Mouse (Mus musculus): ENCODE data around the gene Ndufa5.

Gene Ndufa5

GRCm38 (mm10) chr6:24527155-24528063, at the start of gene Ndufa5:
Gene Ndufa5 (minus strand): TSS chr6:24528013.
- peak; percentile 99 for DNase-seq

GRCm38 (mm10) chr6:24573319-24573718, 45.5 kb upstream of the Ndufa5 start:
- no peak for DNase-seq

- DNase-seq = no peak
Measured at GRCm38 (mm10) chr6:24572431-24572830, 44.6 kb upstream of the Ndufa5 start.

GRCm38 (mm10) chr6:24571126-24571525, 43.3 kb upstream of the Ndufa5 start:
- no peak for DNase-seq

- no peak for DNase-seq
Measured at GRCm38 (mm10) chr6:24570278-24570677, 42.5 kb upstream of the Ndufa5 start.

GRCm38 (mm10) chr6:24569711-24570110, 41.9 kb upstream of the Ndufa5 start:
- DNase-seq = no peak

- DNase-seq = no peak
Measured at GRCm38 (mm10) chr6:24568963-24569362, 41.1 kb upstream of the Ndufa5 start.

- DNase-seq = peak; percentile 10
Measured at GRCm38 (mm10) chr6:24564886-24565285, 37.1 kb upstream of the Ndufa5 start.

- no peak for DNase-seq
Measured at GRCm38 (mm10) chr6:24564081-24564480, 36.3 kb upstream of the Ndufa5 start.

GRCm38 (mm10) chr6:24555488-24555887, 27.7 kb upstream of the Ndufa5 start:
- DNase-seq = no peak

- DNase-seq = no peak
Measured at GRCm38 (mm10) chr6:24554427-24555086, 26.7 kb upstream of the Ndufa5 start.

- DNase-seq = no peak
Measured at GRCm38 (mm10) chr6:24552046-24552445, 24.2 kb upstream of the Ndufa5 start.

- DNase-seq = no peak
Measured at GRCm38 (mm10) chr6:24549801-24550200, 22.0 kb upstream of the Ndufa5 start.

- no peak for DNase-seq
Measured at GRCm38 (mm10) chr6:24546716-24547420, 19.1 kb upstream of the Ndufa5 start.

GRCm38 (mm10) chr6:24543119-24543591, 15.3 kb upstream of the Ndufa5 start:
- no peak for DNase-seq

- DNase-seq = no peak
Measured at GRCm38 (mm10) chr6:24542393-24542792, 14.6 kb upstream of the Ndufa5 start.

GRCm38 (mm10) chr6:24540106-24540505, 12.3 kb upstream of the Ndufa5 start:
- DNase-seq = no peak

- DNase-seq = no peak
Measured at GRCm38 (mm10) chr6:24538435-24538834, 10.6 kb upstream of the Ndufa5 start.

- DNase-seq = no peak
Measured at GRCm38 (mm10) chr6:24532804-24533203, 5.0 kb upstream of the Ndufa5 start.

- DNase-seq = no peak
Measured at GRCm38 (mm10) chr6:24530711-24531420, 3.1 kb upstream of the Ndufa5 start.

GRCm38 (mm10) chr6:24530166-24530565, 2.4 kb upstream of the Ndufa5 start:
- peak; percentile 83 for DNase-seq

GRCm38 (mm10) chr6:24528064-24528243, 141 bp upstream of the Ndufa5 start, which contains the start of gene Asb15:
Gene Asb15 (plus strand): TSS chr6:24528144.
- no peak for DNase-seq

GRCm38 (mm10) chr6:24525705-24526104, 2.1 kb downstream of the Ndufa5 start:
- DNase-seq = no peak

All from retina, postnatal 1 day (tissue).